Mouse (Mus musculus) liver, postnatal 0 days (tissue): ENCODE results near the gene Cfap97. TPM values are rescaled to one million over a fixed set of nuclear protein-coding genes. Genes with fewer than 3 reads are reported as not detected.

ENCODE experiments used
- ATAC-seq: fragments of 200-750 bp; cut with Nextera tagmentation; 2 replicates; pipeline ENCODE4 v1.8.0; 2017; ENCODE audit warnings: mild to moderate bottlenecking, moderate library complexity
- DNase-seq: peaks from one replicate; pipeline ENCODE4 v3.0.0-alpha.2; 2016
- H3K27ac ChIP-seq: fragments of 300-500 bp; sonication (generic); 2 replicates; pipeline ENCODE4 v1.5.1; 2014; ENCODE audit warnings: antibody characterized with exemption, moderate library complexity, mild to moderate bottlenecking, low read depth
- H3K27me3 ChIP-seq: fragments of 300-500 bp; sonication (generic); 2 replicates; pipeline ENCODE4 v1.6.1; 2014; ENCODE audit warnings: low read length, control low read depth, mixed read lengths; ENCODE audit not compliant: insufficient read depth
- H3K36me3 ChIP-seq: fragments of 300-500 bp; sonication (generic); replicated peaks from 2 replicates; pipeline ENCODE4 v1.6.1; 2014; ENCODE audit warnings: mild to moderate bottlenecking, control low read depth, low read length, moderate library complexity, mixed read lengths; ENCODE audit not compliant: insufficient read depth
- H3K4me1 ChIP-seq: fragments of 300-500 bp; sonication (generic); 2 replicates; pipeline ENCODE4 v1.6.1; 2014; ENCODE audit warnings: antibody characterized with exemption, mild to moderate bottlenecking, control low read depth; ENCODE audit not compliant: insufficient read depth
- H3K4me2 ChIP-seq: fragments of 300-500 bp; sonication (generic); 2 replicates; pipeline ENCODE4 v1.6.1; 2014; ENCODE audit warnings: low read depth, mild to moderate bottlenecking, low read length, moderate library complexity, mixed read lengths
- H3K4me3 ChIP-seq: fragments of 300-500 bp; sonication (generic); 2 replicates; pipeline ENCODE4 v1.5.1; 2014; ENCODE audit warnings: low read depth, low read length
- H3K9ac ChIP-seq: fragments of 300-500 bp; sonication (generic); replicated peaks from 2 replicates; pipeline ENCODE4 v1.6.1; 2014; ENCODE audit warnings: mild to moderate bottlenecking, moderate library complexity
- H3K9me3 ChIP-seq: fragments of 300-500 bp; sonication (generic); 2 replicates; pipeline ENCODE4 v1.6.1; 2016; ENCODE audit warnings: mild to moderate bottlenecking, control low read depth, low read length, mixed read lengths
- CTCF ChIP-seq: sonication (generic); IDR thresholded peaks from 2 replicates; pipeline ENCODE4 v1.5.1; 2016; ENCODE audit warnings: antibody characterized with exemption, low read depth
- EP300 ChIP-seq: IDR thresholded peaks from 2 replicates; pipeline ENCODE4 v1.6.1; 2016; ENCODE audit warnings: antibody characterized with exemption, low read depth, mild to moderate bottlenecking
- WGBS: fragments of 180-500 bp; shearing (Covaris S2); extraction: QIAGEN DNeasy Blood & Tissue Kit; methylation state at CpG from one replicate; pipeline ENCODE4 v1.1.7; 2014; ENCODE audit not compliant: insufficient replicate concordance; 5-methylcytosine and 5-hydroxymethylcytosine counted together
- polyA plus RNA-seq: library from polyadenylated mRNA; unstranded; fragments of >200 nt; fragmentation: Nextera tagmentation; extraction: Ambion mirVana; gene quantifications from 2 replicates; pipeline ENCODE4 v1.2.1, GENCODE M21; 2015

Cfap97 gene
- polyA plus RNA-seq, 1 experiment from 2014 or later = 9.2 TPM

DNA sequence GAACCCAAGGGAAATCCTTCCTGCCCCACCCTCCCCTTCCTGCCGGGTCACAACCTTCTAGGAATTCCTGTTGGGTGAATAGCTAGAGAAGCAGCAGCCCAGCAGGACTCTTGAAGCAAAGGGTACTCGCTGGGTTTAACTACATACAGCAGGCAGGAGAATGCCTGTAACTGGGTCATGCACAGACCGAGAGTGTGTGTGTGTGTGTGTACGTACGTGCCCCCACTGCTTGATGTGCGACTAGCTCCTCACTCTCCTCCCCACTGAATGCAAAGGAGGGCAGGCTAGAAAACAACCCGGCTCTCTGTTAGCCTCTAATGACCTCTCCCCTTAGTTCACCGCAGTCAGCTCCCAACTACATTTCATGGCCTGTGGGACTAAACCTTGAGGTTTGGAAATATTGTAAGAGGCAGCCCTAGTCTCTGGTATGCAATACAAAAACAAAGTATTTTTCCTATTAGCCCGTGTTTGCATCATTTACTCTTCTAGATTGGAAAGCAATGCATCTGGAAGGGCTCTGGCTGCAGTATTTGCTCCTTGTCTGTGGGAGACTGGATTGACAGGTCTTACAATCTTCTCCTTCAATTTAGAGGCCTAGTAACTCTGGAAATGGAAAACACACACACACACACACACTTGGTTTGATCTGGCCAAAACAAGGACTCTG, 53.5 kb downstream of the Cfap97 start:
- ATAC-seq = peak; percentile 33
- peaks cover 31% of the 10 kb centered on the region for H3K36me3 ChIP-seq

DNA sequence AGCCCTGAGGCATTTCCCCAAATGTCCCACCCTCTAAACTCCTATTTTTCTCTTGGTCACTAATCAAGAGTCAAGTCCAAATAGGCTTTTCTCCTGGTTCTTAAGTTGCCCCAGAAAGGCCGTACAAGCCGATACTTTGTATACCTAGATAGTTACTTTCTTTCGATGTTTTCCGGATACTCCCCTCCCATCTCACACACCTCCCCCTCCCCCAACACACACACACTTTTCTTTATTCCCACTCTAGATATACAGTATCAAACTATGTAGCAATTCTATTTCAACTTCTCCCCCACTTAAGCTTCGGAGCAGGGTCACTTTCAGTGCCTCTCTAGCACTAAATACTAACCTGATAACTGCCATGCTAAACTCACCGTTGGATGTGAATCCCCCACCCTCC, 54.5 kb downstream of the Cfap97 start:
- H3K36me3 ChIP-seq = peaks cover 31% of the 10 kb centered on the region

More for the DNA sequence above, 53.5 kb downstream of the Cfap97 start:
- 76% methylated on average over 9 of the region's 9 CpGs for WGBS
- H3K4me2 ChIP-seq = no peak overlapping the region
- DNase-seq = no peak
- no peak overlapping the region for H3K4me3 ChIP-seq
- H3K4me1 ChIP-seq = peaks cover 12% of the 10 kb centered on the region
- TF ChIP-seq CTCF (no peak), EP300 (no peak)
- H3K9ac ChIP-seq = no peak overlapping the region
- H3K27ac ChIP-seq = no peak overlapping the region
- no peaks in the 10 kb centered on the region for H3K9me3 ChIP-seq
- H3K27me3 ChIP-seq = no peaks in the 10 kb centered on the region

DNA sequence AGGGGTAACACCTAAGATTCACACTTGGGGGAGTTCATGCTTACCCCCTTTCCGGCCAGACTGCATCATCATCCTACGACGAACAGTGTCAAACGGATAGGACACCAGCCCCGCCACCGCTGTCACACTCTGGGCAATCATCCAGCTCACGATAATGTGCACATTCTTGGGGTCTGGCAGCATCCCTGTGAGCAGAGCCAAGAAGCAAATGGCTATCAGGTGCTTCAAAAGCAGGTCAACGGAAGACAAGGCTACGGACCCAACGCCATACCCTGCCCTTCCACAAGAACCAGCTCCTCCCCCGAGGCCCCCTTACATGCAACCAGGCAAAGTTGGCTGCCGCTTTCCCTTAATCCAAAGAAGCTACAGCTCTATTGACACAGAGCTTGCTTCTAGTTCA, 56.8 kb downstream of the Cfap97 start:
- TF ChIP-seq CTCF = no peak
- no peak for TF ChIP-seq EP300
- Histone ChIP-seq H3K36me3 (peaks cover 31% of the 10 kb centered on the region), H3K27ac (no peak overlapping the region), H3K9ac (no peak overlapping the region), H3K4me2 (peak overlapping the region; percentile 79; the same call in 1 of the 2 replicates), H3K9me3 (no peaks in the 10 kb centered on the region), H3K27me3 (no peaks in the 10 kb centered on the region), H3K4me1 (peaks cover 19% of the 10 kb centered on the region), H3K4me3 (no peak overlapping the region)
- ATAC-seq = no peak
- DNase-seq = no peak
- 82% methylated on average over 12 of the region's 12 CpGs for WGBS

More for the DNA sequence above, 54.5 kb downstream of the Cfap97 start:
- H3K27me3 ChIP-seq = no peaks in the 10 kb centered on the region
- 87% methylated on average over 6 of the region's 6 CpGs for WGBS
- H3K4me2 ChIP-seq = no peak overlapping the region
- TF ChIP-seq CTCF (no peak), EP300 (no peak)
- DNase-seq = no peak
- no peak for ATAC-seq
- H3K4me1 ChIP-seq = peaks cover 12% of the 10 kb centered on the region
- H3K9ac ChIP-seq = no peak overlapping the region
- H3K9me3 ChIP-seq = no peaks in the 10 kb centered on the region
- no peak overlapping the region for H3K27ac ChIP-seq
- no peak overlapping the region for H3K4me3 ChIP-seq

DNA sequence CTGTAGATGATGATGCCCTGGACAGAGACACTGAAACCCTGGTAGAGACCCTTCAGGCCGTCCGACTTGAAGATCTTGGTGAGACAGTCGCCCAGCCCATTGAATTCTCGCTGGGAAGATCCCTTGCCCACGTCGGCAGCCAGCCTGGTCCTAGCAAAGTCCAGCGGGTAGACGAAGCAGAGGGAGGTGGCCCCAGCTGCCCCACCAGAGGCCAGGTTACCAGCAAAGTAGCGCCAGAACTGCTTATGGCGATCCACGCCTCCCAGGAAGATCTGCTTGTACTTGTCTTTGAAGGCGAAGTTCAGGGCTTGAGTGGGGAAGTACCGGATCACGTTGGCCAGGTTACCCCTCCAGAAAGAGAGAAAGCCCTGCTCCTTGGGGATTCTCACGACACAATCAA, 57.5 kb downstream of the Cfap97 start:
- peak overlapping the region; percentile 79 for H3K4me2 ChIP-seq
- 83% methylated on average over 15 of the region's 15 CpGs for WGBS
- H3K9me3 ChIP-seq = no peaks in the 10 kb centered on the region
- peak overlapping the region; percentile 38; the same call in 1 of the 2 replicates for H3K9ac ChIP-seq
- H3K27me3 ChIP-seq = no peaks in the 10 kb centered on the region
- peaks cover 31% of the 10 kb centered on the region for H3K36me3 ChIP-seq
- peaks cover 19% of the 10 kb centered on the region for H3K4me1 ChIP-seq
- no peak overlapping the region for H3K4me3 ChIP-seq
- TF ChIP-seq CTCF (no peak), EP300 (no peak)
- no peak overlapping the region for H3K27ac ChIP-seq
- DNase-seq = no peak
- ATAC-seq = no peak

DNA sequence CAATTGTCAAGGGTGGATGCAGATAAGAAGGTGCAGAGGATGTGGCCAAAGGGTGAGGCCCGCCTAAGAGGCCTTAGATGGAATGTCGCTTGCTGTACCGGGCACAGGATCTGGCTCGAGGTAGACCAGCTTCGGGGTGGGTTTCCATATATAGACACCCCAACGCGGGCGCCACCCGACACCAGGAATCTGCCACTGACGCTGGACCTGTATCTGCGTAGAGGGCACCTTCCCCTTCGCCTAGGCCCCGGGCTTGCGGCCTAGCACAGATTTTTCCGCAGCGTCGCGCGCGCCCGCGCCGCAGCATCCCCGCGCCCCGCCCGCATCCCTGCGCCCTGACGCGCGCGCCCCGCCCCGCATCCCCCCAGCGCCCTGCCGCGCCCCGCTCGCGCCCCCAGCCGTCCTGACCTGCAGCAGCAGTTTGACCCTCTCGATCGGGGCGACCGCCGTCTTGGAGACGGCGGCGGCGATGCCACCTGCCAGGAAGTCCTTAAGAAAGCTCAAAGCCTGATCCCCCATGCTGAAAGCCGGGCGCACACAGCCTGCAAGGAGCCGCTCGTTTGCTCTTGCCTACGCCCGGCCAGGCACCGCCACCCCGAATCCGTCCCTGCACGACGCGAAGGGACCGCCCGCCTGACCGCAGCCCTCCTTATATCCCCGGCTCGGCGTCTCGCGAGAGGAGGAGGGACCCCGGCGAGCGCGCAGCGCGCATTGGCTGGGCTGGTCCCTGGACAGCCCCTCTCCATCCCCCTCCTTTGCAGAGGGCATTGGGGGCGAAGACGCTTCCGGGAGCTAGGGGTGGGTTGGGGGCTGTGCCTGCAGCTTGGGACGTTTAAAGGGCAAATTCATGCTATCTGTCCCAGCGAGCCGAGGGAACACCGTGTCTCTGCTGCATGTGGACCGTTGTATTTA, 59.1 kb downstream of the Cfap97 start, which contains the start of gene Slc25a4:
Slc25a4 (minus strand) TSS at position 881 of the 912 bp plus-strand sequence.
- TF ChIP-seq CTCF = no peak
- TF ChIP-seq EP300 = peak; percentile 68
- ATAC-seq (peak; percentile 91), DNase-seq (peak; percentile 93)
- peak within 1 kb of the TSS; percentile 93 for H3K27ac ChIP-seq
- peak within 1 kb of the TSS; percentile 94 for H3K9ac ChIP-seq
- peaks cover 19% of the 10 kb centered on the region for H3K4me1 ChIP-seq
- peaks cover 29% of the 10 kb centered on the region for H3K36me3 ChIP-seq
- under 1% methylated on average over 80 of the region's 84 CpGs for WGBS
- H3K27me3 ChIP-seq = no peaks in the 10 kb centered on the region
- peak within 1 kb of the TSS; percentile 77 for H3K4me3 ChIP-seq
- no peaks in the 10 kb centered on the region for H3K9me3 ChIP-seq
- peak within 1 kb of the TSS; percentile 79 for H3K4me2 ChIP-seq

DNA sequence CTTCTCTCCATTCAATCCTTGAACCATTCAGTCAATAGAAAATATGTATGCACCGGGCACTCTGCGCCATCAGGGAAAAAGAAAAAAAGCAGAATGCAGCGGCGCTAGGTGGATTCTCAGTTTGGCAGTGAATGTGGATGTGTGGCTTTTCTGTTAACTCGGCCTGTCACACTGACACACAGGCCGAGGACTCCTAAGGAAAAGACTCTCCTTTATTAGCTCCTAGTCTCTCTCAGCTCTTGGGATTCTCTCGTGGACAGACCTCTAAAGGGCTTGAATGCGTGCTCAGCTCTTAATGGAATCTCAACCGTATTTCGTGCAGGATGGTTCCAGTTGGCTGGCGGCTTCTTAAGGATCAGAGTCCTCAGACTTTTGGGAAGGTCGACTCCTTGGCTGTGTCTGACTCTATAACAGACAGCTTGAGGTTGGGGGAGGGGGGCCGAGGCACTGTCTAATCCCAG, 60.1 kb downstream of the Cfap97 start:
- Histone ChIP-seq H3K4me2 (peak overlapping the region; percentile 79), H3K9me3 (no peaks in the 10 kb centered on the region), H3K9ac (peak overlapping the region; percentile 94), H3K27ac (peak overlapping the region; percentile 93), H3K36me3 (peaks cover 23% of the 10 kb centered on the region), H3K4me1 (peaks cover 19% of the 10 kb centered on the region), H3K4me3 (peak overlapping the region; percentile 77), H3K27me3 (no peaks in the 10 kb centered on the region)
- WGBS = 21% methylated on average over 13 of the region's 13 CpGs
- ATAC-seq (no peak), DNase-seq (no peak)
- TF ChIP-seq EP300 (no peak), CTCF (no peak)
